Mouse (Mus musculus) cerebellum, postnatal 10 days (tissue): ENCODE data around the gene Arl1.
"Not testable (repeated sequence)": the region's sequence is repeated elsewhere in the genome, so short reads cannot be mapped to it uniquely, and the experiment has no call there.

ENCODE experiments used
- DNase-seq, 2 experiments: peaks; one replicate each; pipeline ENCODE4 v3.0.0; 2021; ENCODE audit warnings: mixed read lengths in 2 of 2

The Arl1 gene

GRCm38 (mm10) chr10:88730571-88731495, at the start of gene Arl1:
Gene Arl1 (plus strand): TSS chr10:88730858.
- peak; percentile 97 to 98 for DNase-seq

DNA sequence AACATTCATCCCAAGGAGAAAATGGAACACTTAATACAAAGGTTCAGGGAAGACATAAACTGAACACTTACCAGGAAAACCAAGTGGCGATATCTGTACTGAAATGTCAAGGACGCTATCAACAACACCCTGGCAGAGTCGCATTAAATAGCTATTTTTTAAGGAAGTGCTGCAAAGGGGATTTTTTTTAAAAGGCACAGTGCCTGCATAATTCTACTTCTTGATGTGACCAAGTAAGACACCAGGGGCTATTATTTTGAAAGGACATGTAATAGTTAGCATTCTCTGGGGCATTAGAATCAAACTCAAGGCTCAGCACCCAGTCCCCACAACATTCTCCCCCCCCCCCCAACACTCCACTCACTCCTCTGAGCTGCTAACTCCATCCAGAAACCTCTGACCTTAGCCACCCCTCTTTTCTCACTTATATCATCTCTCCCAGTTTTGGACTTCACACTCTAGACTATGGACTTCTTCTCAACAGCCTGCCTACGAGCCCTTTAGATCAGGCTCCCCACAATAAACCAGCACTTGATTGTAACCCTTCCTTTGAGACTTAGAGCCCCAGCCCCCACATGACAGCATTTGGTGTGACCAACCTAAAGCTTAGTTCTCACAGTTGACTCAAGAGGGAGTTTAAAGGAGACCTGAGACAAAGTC, 47.6 kb upstream of the Arl1 start:
- DNase-seq = no peak

- no peak for DNase-seq
Measured at GRCm38 (mm10) chr10:88684925-88685324, 45.7 kb upstream of the Arl1 start, which contains the start of gene Spic. Gene Spic (minus strand): TSS chr10:88685015.

GRCm38 (mm10) chr10:88700938-88701337, 29.7 kb upstream of the Arl1 start:
- DNase-seq = no peak

DNA sequence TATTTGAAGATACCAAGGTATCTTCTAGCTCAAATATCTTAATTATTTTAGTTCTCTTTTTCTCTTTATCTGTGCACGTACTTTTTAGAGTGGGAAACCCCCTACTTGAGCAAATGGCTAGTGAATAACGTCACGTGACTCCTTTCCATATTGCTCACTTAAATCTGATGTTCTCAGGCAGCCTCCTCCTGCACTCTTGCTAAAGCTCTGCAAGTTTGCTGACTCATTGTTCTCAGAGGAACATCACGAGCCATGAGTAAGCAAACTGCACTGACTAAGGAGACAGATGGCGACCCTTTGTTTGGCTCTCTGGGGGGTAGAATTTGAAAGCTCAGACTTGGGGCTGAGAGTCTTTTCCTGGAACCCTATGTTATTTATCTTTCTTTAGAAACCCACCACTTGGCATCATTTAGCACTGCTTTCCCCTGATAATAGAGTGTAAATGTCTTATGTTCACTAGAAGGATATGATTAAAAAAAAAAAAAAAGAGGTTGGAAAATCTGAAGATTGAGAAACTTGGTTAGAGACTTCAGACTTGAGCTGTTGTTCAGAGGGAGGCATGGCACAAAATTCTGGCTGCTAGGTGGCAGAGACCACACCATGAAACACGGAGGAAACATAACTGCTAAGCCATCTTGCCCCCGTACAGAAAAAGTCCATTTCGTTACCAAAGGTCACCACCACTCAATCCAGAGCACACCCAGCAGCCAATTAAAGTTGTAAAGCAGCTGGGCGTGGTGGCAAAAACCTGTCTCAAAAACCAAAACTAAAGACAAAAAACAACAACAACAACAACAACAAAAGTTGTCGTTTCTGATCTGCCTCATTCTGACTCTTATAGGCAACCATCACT, 21.8 kb upstream of the Arl1 start:
- DNase-seq = peak; percentile 5 to 19

DNA sequence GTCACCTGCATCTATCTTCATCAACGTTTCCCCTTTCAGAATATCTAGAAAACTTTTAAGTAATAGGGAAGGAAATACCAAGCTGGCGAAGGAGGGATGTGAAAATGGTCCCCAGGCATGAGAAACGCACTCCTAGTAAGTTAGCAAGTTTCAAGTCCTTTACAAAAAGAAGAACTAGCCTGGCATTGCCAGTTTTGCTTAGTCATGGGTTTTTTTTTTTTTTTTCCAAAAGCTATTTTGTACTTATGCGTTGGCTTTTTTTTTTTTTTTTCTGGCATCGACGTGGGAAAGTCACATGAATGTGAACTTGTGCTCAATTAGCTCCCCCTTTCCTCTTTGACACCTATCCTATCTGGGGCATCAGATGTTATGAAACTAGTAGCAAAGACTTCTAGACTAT, 18.3 kb upstream of the Arl1 start:
- DNase-seq = no peak

GRCm38 (mm10) chr10:88714744-88715143, 15.9 kb upstream of the Arl1 start:
- no peak for DNase-seq

DNA sequence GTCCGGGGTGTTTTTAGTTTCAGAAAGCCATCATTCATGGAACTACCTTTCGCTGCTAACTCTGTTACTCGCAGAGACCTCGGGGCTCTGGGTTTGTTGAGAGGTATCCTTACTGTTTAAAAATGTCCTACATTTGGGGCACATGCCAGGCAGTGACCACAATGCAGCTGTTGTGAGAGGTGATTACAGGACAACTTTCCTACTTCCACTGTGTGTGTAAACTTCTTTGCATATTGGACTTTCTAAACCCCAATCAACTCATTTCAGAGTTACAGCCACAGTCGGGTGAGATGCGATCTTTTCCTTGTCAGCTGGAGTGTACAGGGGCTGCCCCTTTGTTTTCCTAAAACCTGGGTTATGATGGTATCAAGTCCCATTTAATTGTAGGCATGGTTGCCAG, 15.0 kb upstream of the Arl1 start:
- DNase-seq = no peak

DNA sequence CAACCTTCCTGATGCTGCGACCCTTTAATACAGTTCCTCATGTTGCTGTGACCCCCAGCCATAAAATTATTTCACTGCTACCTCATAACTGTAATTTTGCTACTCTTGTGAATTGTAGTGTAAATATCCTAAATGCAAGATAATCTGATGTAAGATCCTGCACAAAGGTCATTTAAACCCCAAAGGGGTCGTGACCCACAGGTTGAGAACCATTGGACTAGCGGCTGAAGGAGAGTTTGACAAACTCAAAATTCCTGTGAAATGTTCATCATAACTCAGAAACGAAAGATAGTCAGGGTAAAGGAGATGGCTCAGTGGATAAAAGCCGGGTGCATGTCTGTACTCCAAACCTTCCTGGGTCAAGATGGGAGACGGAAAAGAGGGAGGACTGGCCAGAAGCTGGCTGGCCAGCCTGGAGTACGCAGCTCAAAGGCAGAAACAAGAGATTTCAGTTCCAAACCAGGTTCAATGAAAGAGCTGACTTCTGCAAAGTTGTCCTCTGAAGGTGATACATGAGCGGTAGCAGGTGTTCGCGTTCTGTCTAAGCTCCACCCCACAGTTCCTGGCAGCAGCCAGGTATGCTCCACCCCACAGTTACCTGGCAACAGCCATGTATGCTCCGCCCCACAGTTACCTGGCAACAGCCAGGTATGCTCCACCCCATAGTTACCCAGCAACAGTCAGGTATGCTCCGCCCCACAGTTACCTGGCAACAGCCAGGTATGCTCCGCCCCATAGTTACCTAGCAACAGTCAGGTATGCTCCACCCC, 13.5 kb upstream of the Arl1 start:
- no peak for DNase-seq

DNA sequence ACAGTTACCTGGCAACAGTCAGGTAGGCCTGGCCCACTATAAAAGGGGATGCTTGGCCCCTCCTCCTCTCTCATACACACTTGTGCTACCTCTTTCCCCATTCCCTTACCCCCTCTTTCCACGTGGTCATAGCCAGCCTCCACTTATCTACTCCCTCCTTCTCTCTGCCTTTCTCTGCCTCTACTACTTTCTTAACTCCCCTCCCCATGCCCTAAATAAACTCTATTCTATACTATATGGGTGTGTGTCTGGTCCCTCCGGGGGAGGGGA, 13.0 kb upstream of the Arl1 start:
- no peak for DNase-seq

DNA sequence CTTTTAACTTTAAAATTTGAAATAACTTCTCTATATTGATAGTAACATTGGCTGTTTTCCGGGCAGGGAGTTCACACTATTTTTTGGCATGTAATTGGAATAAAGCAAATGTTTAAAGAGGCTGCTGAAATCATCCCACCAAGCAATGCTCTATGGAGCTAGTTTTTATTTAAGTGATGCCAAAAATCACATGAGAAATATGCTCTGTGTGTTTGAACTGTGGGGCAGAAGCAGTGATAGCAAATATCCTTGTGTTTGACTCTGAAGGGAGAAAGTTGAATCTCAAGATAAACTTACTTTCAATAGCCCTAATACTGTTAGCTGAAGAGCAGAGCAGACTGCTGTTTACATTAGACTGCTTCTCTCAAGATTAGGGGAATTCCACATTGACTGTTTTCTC, 11.0 kb upstream of the Arl1 start:
- DNase-seq = no peak

- peak; percentile 48 to 55 for DNase-seq
Measured at GRCm38 (mm10) chr10:88725343-88725742, 5.3 kb upstream of the Arl1 start.

DNA sequence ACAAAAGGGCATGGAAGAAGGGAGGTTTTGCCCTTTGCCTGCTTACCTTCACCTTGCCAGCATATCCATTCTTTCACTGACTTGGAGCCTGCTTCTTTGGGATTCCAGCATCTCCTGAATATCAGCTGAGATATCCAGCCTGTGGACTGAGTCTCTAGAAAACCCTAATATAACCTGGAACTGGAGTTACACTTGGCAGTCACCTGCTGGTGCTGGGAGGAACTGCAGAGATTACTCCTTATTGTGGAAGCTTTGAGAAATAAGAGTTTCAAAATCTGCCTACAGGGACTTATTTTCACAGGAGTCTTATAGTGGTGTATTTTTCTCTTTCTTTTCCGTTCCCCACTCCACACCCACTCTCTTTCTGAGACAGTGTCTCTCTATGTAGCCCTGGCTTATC, 3.5 kb upstream of the Arl1 start:
- peak; percentile 58 to 66 for DNase-seq

GRCm38 (mm10) chr10:88728166-88728565, 2.5 kb upstream of the Arl1 start:
- DNase-seq = no peak

DNA sequence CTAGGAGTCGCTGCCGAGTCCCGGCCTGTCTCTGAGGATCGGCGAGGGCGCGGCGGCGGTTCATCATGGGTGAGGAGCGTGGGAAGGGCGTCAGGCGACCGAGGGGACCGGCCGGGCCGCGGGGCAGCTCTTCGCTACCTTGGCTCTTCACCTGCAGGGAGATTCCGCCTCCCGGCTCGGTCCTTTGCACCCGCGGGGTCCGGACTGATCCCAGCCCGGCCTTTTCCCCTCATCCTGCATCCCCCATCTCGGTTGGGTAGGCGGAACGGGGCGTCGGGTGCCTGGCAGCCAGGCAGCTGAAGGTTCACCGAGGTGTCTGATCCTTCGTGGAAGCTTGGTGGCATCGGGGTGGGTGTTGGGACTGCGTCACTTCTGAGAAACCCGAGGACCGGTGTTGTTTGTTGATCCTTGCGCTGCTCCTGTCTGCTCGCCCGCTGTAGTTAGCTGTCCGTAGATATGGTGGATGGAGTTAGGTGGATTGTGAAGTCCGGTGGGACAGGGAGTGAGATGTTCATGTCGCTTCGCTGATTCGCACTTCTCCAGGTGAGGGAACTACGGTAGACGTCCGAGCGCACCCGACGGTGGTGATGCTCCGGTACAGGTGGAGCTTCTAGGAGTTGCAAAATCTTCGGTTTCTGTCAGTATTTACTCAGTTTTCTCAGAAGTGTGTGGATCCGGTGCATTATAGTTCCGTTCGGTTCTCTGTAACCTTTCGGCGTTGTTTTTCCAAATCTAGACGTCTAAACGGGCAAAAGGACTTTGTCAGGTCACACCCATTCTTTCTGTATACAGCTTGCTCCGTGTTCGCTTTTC, 1.0 kb downstream of the Arl1 start:
- no peak for DNase-seq

DNA sequence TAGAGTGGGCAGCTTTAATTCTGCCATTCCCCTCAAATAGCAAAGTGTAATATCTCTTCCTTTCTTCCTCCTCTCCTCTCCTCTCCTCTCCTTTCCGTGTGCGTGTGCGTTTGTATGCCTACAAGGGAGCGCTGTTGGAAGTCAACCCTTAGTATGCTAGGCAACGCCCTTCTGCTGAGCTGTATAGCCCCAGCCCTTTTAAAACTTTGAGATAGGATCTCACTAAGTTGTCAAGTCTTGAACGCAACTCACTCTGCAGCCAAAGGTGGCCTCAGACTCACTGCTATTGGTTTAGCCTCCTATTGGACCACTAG, 1.6 kb downstream of the Arl1 start:
- DNase-seq = no peak

DNA sequence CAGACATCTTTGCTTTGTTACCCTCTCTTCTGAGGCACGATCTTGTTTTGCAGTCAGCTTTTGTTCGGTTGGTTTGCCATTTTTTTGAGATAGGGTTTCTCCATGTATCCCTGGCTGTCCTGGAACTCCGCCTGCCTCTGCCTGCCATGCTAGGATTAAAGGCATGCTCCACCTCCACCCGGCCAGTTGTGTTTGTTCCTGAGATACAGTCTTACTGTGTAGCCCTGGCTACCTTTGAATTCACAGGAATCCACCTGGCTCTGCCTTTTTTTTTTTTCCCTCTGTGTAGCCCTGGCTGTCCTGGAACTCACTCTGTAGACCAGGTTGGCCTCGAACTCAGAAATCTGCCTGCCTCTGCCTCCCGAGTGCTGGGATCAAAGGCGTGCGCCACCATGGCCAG, 8.4 kb downstream of the Arl1 start:
- not testable (repeated sequence) for DNase-seq

DNA sequence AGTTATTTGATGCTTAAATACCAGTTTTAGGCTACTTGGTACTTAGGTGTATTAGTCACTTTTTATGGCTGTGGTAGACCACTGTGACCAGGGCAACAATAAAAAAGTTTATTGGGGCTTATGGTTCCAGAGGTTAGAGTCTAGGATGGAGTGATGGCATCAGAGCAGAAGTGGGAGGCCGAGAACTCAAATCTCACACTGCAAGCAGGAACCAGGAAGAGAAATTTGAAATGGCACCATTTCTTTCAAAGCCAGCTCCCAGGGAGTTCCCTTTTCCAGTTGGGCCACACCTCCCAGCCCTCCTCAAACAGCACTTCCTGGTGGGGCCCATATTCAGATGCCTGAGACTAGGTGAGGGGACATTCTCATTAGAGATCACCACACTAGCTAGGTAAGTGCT, 9.2 kb downstream of the Arl1 start:
- no peak for DNase-seq

DNA sequence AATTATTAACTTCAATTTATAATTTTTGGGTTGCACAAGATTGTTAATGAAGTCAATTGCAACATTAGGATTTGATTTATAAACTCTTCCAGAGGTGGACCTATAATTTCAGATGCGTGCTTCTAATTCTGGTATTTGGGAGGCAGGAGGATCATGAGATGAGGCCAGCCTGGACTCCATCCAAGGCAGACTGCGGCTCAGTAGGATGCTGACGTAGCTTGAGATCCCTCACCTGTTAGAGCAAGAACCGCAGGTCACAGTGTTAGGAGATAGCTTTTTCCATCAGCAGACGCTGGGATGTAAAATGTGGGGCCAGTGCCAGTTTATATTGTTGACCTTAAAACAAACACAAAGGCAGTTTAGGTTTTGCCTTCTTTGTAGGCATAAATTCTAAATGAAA, 10.1 kb downstream of the Arl1 start:
- peak; percentile 40 to 42 for DNase-seq

- DNase-seq = no peak
Measured at GRCm38 (mm10) chr10:88741426-88741825, 10.8 kb downstream of the Arl1 start.

GRCm38 (mm10) chr10:88761524-88762212, 31.0 kb downstream of the Arl1 start:
- DNase-seq = no peak
